Mouse (Mus musculus) heart, adult 2 months (tissue): Measurements from ENCODE around the gene Slc11a1. TPM values are rescaled to one million over a fixed set of nuclear protein-coding genes. Genes with fewer than 3 reads are reported as not detected.

Experiments used
- DNase-seq, 2 experiments: peaks; one replicate each; pipeline ENCODE4 v3.0.0; 2021
- H3K27ac ChIP-seq: fragments of 200-600 bp; 2 replicates; pipeline ENCODE4 v1.8.1; 2022
- H3K27me3 ChIP-seq: fragments of 200-500 bp; 2 replicates; pipeline ENCODE4 v1.6.1; 2012; ENCODE audit warnings: mild to moderate bottlenecking, low read length, inconsistent platforms, mixed read lengths; ENCODE audit not compliant: control insufficient read depth, insufficient read depth
- H3K36me3 ChIP-seq: fragments of 200-500 bp; 2 replicates; pipeline ENCODE4 v1.6.1; 2012; ENCODE audit warnings: low read length, inconsistent platforms; ENCODE audit not compliant: control insufficient read depth, insufficient read depth
- H3K4me1 ChIP-seq: fragments of 200-500 bp; 2 replicates; pipeline ENCODE4 v1.6.1; 2011; ENCODE audit warnings: low read length; ENCODE audit not compliant: control insufficient read depth, insufficient read depth
- H3K4me3 ChIP-seq: fragments of 200-600 bp; 2 replicates; pipeline ENCODE4 v1.8.1; 2022
- H3K79me2 ChIP-seq: fragments of 200-500 bp; replicated peaks from 2 replicates; pipeline ENCODE4 v1.6.1; 2012; ENCODE audit warnings: mild to moderate bottlenecking, inconsistent platforms, low read length, moderate library complexity, mixed read lengths; ENCODE audit not compliant: control insufficient read depth, insufficient read depth
- H3K9ac ChIP-seq: fragments of 200-500 bp; 2 replicates; pipeline ENCODE4 v1.6.1; 2012; ENCODE audit warnings: low read depth, mild to moderate bottlenecking, control low read depth, inconsistent platforms, low read length, mixed read lengths
- CTCF ChIP-seq: fragments of 200-600 bp; IDR thresholded peaks from 2 replicates; pipeline ENCODE4 v1.8.1; 2022; ENCODE audit warnings: antibody characterized with exemption, mild to moderate bottlenecking, moderate library complexity
- EP300 ChIP-seq: fragments of 200-500 bp; IDR thresholded peaks from 2 replicates; pipeline ENCODE4 v1.6.1; 2011; ENCODE audit warnings: low read depth, low read length, control low read depth; ENCODE audit not compliant: insufficient read depth
- POLR2A ChIP-seq: fragments of 200-500 bp; IDR thresholded peaks from 2 replicates; pipeline ENCODE4 v1.6.1; 2011; ENCODE audit warnings: mild to moderate bottlenecking, low read depth, low read length, control low read depth; ENCODE audit not compliant: insufficient read depth
- WGBS: fragments of 180-500 bp; shearing (Covaris S2); methylation state at CpG from one replicate; pipeline ENCODE4 v1.1.7; 2018; 5-methylcytosine and 5-hydroxymethylcytosine counted together
- intact Hi-C: fragments of 180-260 bp; cut with DNase I; formaldehyde crosslinking; loops from one replicate; pipeline ENCODE4 v1.15.1; 2025
- polyA plus RNA-seq: library from polyadenylated mRNA; depleted of rRNA; stranded (reverse); fragments of >200 nt; gene quantifications from 2 replicates; pipeline ENCODE4 v1.2.3, GENCODE M21; 2012
- total RNA-seq, 2 experiments: library from RNA; stranded (reverse); gene quantifications; 2 replicates each; pipeline ENCODE4 v1.2.3; 2021

The Slc11a1 gene
- total and polyA plus RNA-seq, 3 experiments = 5.2 to 13.0 (median 5.8) TPM

GRCm38 (mm10) chr1:74367886-74368645, 6.9 kb upstream of the Slc11a1 start:
- Histone ChIP-seq H3K27me3 (no peaks in the 10 kb centered on the region), H3K79me2 (no peaks in the 10 kb centered on the region), H3K36me3 (no peaks in the 10 kb centered on the region), H3K4me1 (peaks cover 20% of the 10 kb centered on the region), H3K9ac (peak overlapping the region; percentile 59), H3K27ac (peak overlapping the region; percentile 53), H3K4me3 (peak overlapping the region; percentile 18)
- TF ChIP-seq POLR2A (peak; percentile 70), EP300 (0 out of 2 replicates have a peak, but pooled peaks have one; percentile 6), CTCF (peak; percentile 43)
- peak; percentile 79 to 85 for DNase-seq
- WGBS = 8% methylated on average over 34 of the region's 34 CpGs
- intact Hi-C loops = no loop called here

GRCm38 (mm10) chr1:74370040-74370439, 5.0 kb upstream of the Slc11a1 start:
- no peak for DNase-seq
- no peak overlapping the region for H3K4me3 ChIP-seq
- no peaks in the 10 kb centered on the region for H3K27me3 ChIP-seq
- no peak overlapping the region for H3K27ac ChIP-seq
- no peaks in the 10 kb centered on the region for H3K36me3 ChIP-seq
- intact Hi-C loops = no loop called here
- H3K9ac ChIP-seq = no peak overlapping the region
- WGBS = 66% methylated on average over 4 of the region's 4 CpGs
- no peaks in the 10 kb centered on the region for H3K79me2 ChIP-seq
- TF ChIP-seq POLR2A (no peak), CTCF (no peak), EP300 (no peak)
- H3K4me1 ChIP-seq = peaks cover 7% of the 10 kb centered on the region

GRCm38 (mm10) chr1:74373372-74373771, 1.6 kb upstream of the Slc11a1 start:
- intact Hi-C loops = no loop called here
- no peak for DNase-seq
- H3K9ac ChIP-seq = no peak overlapping the region
- TF ChIP-seq CTCF (no peak), POLR2A (no peak), EP300 (no peak)
- WGBS = 69% methylated on average over 4 of the region's 4 CpGs
- peaks cover 3% of the 10 kb centered on the region for H3K4me1 ChIP-seq
- H3K27me3 ChIP-seq = no peaks in the 10 kb centered on the region
- H3K27ac ChIP-seq = no peak overlapping the region
- no peaks in the 10 kb centered on the region for H3K36me3 ChIP-seq
- H3K79me2 ChIP-seq = no peaks in the 10 kb centered on the region
- H3K4me3 ChIP-seq = no peak overlapping the region

GRCm38 (mm10) chr1:74375561-74375960, 566 bp downstream of the Slc11a1 start:
- 77% methylated on average over 10 of the region's 10 CpGs for WGBS
- Histone ChIP-seq H3K79me2 (no peaks in the 10 kb centered on the region), H3K27me3 (no peaks in the 10 kb centered on the region), H3K4me1 (no peaks in the 10 kb centered on the region), H3K36me3 (no peaks in the 10 kb centered on the region), H3K9ac (no peak overlapping the region), H3K4me3 (no peak overlapping the region), H3K27ac (peak overlapping the region; percentile 28; the same call in 1 of the 2 replicates)
- TF ChIP-seq CTCF = no peak
- TF ChIP-seq EP300 = no peak
- TF ChIP-seq POLR2A = no peak
- intact Hi-C loops = no loop called here
- DNase-seq = no peak

GRCm38 (mm10) chr1:74376396-74376795, 1.4 kb downstream of the Slc11a1 start:
- H3K79me2 ChIP-seq = no peaks in the 10 kb centered on the region
- 68% methylated on average over 4 of the region's 4 CpGs for WGBS
- H3K4me1 ChIP-seq = no peaks in the 10 kb centered on the region
- H3K4me3 ChIP-seq = no peak overlapping the region
- H3K27me3 ChIP-seq = no peaks in the 10 kb centered on the region
- no peak for TF ChIP-seq EP300
- no peak for TF ChIP-seq POLR2A
- no peak for TF ChIP-seq CTCF
- intact Hi-C loops = no loop called here
- peak overlapping the region; percentile 28 for H3K27ac ChIP-seq
- no peak overlapping the region for H3K9ac ChIP-seq
- peak; percentile 67 to 77 for DNase-seq
- H3K36me3 ChIP-seq = no peaks in the 10 kb centered on the region

- H3K36me3 ChIP-seq = no peaks in the 10 kb centered on the region
- no peaks in the 10 kb centered on the region for H3K79me2 ChIP-seq
- H3K4me1 ChIP-seq = no peaks in the 10 kb centered on the region
- TF ChIP-seq CTCF (no peak), POLR2A (no peak), EP300 (no peak)
- DNase-seq = no peak
- intact Hi-C loops = no loop called here
- no peak overlapping the region for H3K4me3 ChIP-seq
- H3K9ac ChIP-seq = no peak overlapping the region
- H3K27me3 ChIP-seq = no peaks in the 10 kb centered on the region
- H3K27ac ChIP-seq = no peak overlapping the region
- WGBS = 80% methylated on average over 7 of the region's 7 CpGs
Observed at GRCm38 (mm10) chr1:74379058-74379504, 4.1 kb downstream of the Slc11a1 start.
